Mouse (Mus musculus) C2C12 (cell line): ENCODE results near the gene AC134908.4. TPM values are rescaled to one million over a fixed set of nuclear protein-coding genes. Genes with fewer than 3 reads are reported as not detected.
A peak's percentile ranks its signal among the peaks of the same experiment; 100 is the strongest.
"Not testable (repeated sequence)": the region's sequence is repeated elsewhere in the genome, so short reads cannot be mapped to it uniquely, and the experiment has no call there.

Experiments used
- H3K27me3 ChIP-seq: one replicate; pipeline ENCODE4 v1.6.1; 2011; ENCODE audit not compliant: control insufficient read depth, insufficient read depth, insufficient read length
- H3K36me3 ChIP-seq: one replicate; pipeline ENCODE4 v1.6.1; 2011; ENCODE audit not compliant: control insufficient read depth, insufficient read depth
- H3K4me3 ChIP-seq: one replicate; pipeline ENCODE4 v1.5.1; 2011; ENCODE audit warnings: mild to moderate bottlenecking, control low read depth; ENCODE audit not compliant: poor library complexity, insufficient read depth, severe bottlenecking
- H3K79me2 ChIP-seq: one replicate; pipeline ENCODE4 v1.6.1; 2011; ENCODE audit not compliant: control insufficient read depth, insufficient read depth
- H3K79me3 ChIP-seq: one replicate; pipeline ENCODE4 v1.6.1; 2011; ENCODE audit warnings: low read depth, control low read depth
- H3ac ChIP-seq: one replicate; pipeline ENCODE3; 2011; ENCODE audit warnings: low read depth; ENCODE audit not compliant: control insufficient read depth, insufficient read length
- MYOG ChIP-seq: IDR thresholded peaks from one replicate; pipeline ENCODE4 v1.6.1; 2011; ENCODE audit not compliant: control insufficient read depth, insufficient read length; ENCODE audit errors: extremely low read depth
- microRNA-seq: library from miRNA; unstranded; fragments of <30 nt; microRNA quantifications from one replicate; pipeline ENCODE4, GENCODE M21; 2019; ENCODE audit warnings: borderline microRNAs expressed
- polyA plus RNA-seq: library from polyadenylated mRNA; unstranded; fragments of >200 nt; fragmentation: generic; extraction: Trizol; gene quantifications from one replicate; pipeline ENCODE4 v1.2.1, GENCODE M21; 2012; ENCODE audit warnings: missing spikeins

Gene AC134908.4
- polyA plus RNA-seq, 1 experiment = not detected

- no peak for TF ChIP-seq MYOG
Measured at GRCm38 (mm10) chr17:25743831-25744230, 51.6 kb downstream of the AC134908.4 start.

GRCm38 (mm10) chr17:25741471-25741870 is 54.0 kb downstream of the AC134908.4 start:
- H3K36me3 ChIP-seq, H3K79me3 ChIP-seq, H3ac ChIP-seq, H3K4me3 ChIP-seq, H3K79me2 ChIP-seq: not testable (repeated sequence)
- H3K27me3 ChIP-seq = peaks cover 20% of the 10 kb centered on the region

More at GRCm38 (mm10) chr17:25743831-25744230, 51.6 kb downstream of the AC134908.4 start:
- Histone ChIP-seq H3ac (no peak overlapping the region), H3K79me2 (no peaks in the 10 kb centered on the region), H3K36me3 (no peaks in the 10 kb centered on the region), H3K4me3 (no peak overlapping the region), H3K27me3 (peaks cover 7% of the 10 kb centered on the region), H3K79me3 (no peaks in the 10 kb centered on the region)

Small RNAs within 50 kb of the gene (microRNA-seq; reads per million reads assigned to microRNA genes)
- gene Gm25083 (not detected), gene Mir3082 (0.68 reads per million, percentile 14 among the genes with 10 or more reads in this experiment), gene Mir6966 (0.28 reads per million)

Other genes with a start within 250 kb of the AC134908.4 start
- gene Sox8, start 225.0 kb downstream of the AC134908.4 start, polyA plus RNA-seq = 0.99 TPM
- gene Lmf1, start 216.6 kb downstream of the AC134908.4 start, polyA plus RNA-seq = 14.0 TPM
- not detected for gene Gng13, start 78.5 kb downstream of the AC134908.4 start, polyA plus RNA-seq
- 22.8 TPM for gene Chtf18, start 68.2 kb downstream of the AC134908.4 start, polyA plus RNA-seq
- 20.7 TPM for gene Rpusd1, start 68.0 kb downstream of the AC134908.4 start, polyA plus RNA-seq
- not detected for gene Mslnl, start 59.6 kb downstream of the AC134908.4 start, polyA plus RNA-seq
- 6.1 TPM for gene Msln, start 41.3 kb downstream of the AC134908.4 start, polyA plus RNA-seq
- 19.3 TPM for gene Narfl, start 21.9 kb downstream of the AC134908.4 start, polyA plus RNA-seq
- gene Haghl, start 10.0 kb downstream of the AC134908.4 start, polyA plus RNA-seq = 14.4 TPM
- 0.12 TPM for gene Ccdc78, start 9.1 kb downstream of the AC134908.4 start, polyA plus RNA-seq
- gene Fam173a, start 2.8 kb downstream of the AC134908.4 start, polyA plus RNA-seq = 46.0 TPM
- gene Metrn, start 1.5 kb upstream of the AC134908.4 start, polyA plus RNA-seq = 64.0 TPM
- 5.7 TPM for gene Fbxl16, start 13.4 kb upstream of the AC134908.4 start, polyA plus RNA-seq
- 14.3 TPM for gene Wdr24, start 28.0 kb upstream of the AC134908.4 start, polyA plus RNA-seq
- 10.8 TPM for gene Jmjd8, start 33.2 kb upstream of the AC134908.4 start, polyA plus RNA-seq
- 246 TPM for gene Stub1, start 37.7 kb upstream of the AC134908.4 start, polyA plus RNA-seq
- gene Rhbdl1, start 41.6 kb upstream of the AC134908.4 start, polyA plus RNA-seq = 0.40 TPM
- gene Gm20683, start 46.1 kb upstream of the AC134908.4 start, polyA plus RNA-seq = 0.89 TPM
- gene Rhot2, start 49.2 kb upstream of the AC134908.4 start, polyA plus RNA-seq = 33.9 TPM
- 16.7 TPM for gene Wdr90, start 65.8 kb upstream of the AC134908.4 start, polyA plus RNA-seq
- 36.3 TPM for gene Mcrip2, start 73.1 kb upstream of the AC134908.4 start, polyA plus RNA-seq
- 25.0 TPM for gene Mettl26, start 79.4 kb upstream of the AC134908.4 start, polyA plus RNA-seq
- gene Wfikkn1, start 85.2 kb upstream of the AC134908.4 start, polyA plus RNA-seq = 0.34 TPM
- 14.4 TPM for gene Rab40c, start 124.1 kb upstream of the AC134908.4 start, polyA plus RNA-seq
- 43.5 TPM for gene Pigq, start 149.3 kb upstream of the AC134908.4 start, polyA plus RNA-seq
- 0.46 TPM for gene Nhlrc4, start 149.3 kb upstream of the AC134908.4 start, polyA plus RNA-seq
- gene A930017K11Rik, start 156.9 kb upstream of the AC134908.4 start, polyA plus RNA-seq = 0.02 TPM
- 10.6 TPM for gene Capn15, start 190.1 kb upstream of the AC134908.4 start, polyA plus RNA-seq